Mouse (Mus musculus) CD8-positive naive resting alpha-beta T cell, adult 2 months (primary cell): Measurements from ENCODE around the gene Cysltr2.

ENCODE experiments used
- DNase-seq, 2 experiments: peaks; one replicate each; pipeline ENCODE4 v3.0.0; 2022; ENCODE audit warnings: low read depth in 2 of 2, low spot score in 2 of 2

The Cysltr2 gene

DNA sequence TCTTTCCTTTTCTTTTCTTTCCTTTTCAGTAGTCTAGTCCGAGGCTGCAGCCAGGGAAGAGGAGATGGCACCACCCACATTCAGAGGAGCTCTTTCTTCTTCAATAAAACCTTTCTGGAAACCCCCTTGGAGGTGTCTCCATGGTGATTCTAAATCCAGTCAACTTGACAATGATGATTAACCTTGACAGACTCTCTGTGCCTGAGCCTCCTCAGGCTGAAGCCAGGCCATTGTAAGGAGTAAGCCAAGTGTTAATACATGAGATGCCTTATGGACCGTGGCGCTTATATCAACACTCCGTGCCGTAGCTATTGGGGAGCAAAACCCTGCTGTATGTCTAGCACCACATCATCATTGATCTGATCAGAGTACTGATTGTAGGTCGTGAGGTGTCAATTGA is 50.8 kb downstream of the Cysltr2 start:
- no peak for DNase-seq

DNA sequence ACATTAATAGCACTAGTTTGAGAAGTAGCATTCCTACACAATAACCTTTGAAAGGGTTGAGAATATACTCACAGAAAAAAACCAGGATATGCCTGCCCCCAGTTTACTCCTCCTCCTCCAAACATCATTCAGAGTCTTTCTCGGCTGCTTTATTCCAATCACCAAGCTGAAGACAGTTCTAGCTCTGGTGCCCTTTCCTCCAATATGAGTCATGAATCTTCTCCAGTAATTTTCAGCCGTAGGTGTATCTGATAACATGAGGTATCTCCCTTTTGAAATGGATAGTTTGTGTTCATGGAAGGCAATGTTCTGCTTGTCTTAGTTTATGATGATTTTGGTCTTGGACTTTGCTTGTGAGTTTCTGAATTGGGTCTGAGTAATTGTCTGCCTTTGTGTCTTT is 62.9 kb downstream of the Cysltr2 start:
- no peak for DNase-seq

DNA sequence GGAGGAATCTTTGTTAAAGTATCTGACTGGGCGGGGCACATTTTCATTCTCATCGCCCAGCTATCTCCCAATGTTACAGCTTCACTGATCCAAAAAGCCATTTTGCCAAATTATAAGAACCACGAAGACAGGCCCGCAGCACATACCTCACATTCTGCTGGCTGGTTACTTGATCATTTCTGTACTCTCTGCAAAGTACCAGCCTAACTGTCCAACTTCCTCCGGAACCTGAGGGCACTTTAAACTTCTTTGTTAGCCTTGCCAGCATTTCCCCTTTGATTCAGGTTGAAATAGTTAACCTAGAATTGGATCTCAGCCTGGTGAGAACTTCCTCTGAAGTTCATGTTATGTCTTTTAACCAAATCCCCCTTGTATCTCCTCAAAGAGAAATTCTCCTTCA is 63.8 kb downstream of the Cysltr2 start:
- DNase-seq: no peak

DNA sequence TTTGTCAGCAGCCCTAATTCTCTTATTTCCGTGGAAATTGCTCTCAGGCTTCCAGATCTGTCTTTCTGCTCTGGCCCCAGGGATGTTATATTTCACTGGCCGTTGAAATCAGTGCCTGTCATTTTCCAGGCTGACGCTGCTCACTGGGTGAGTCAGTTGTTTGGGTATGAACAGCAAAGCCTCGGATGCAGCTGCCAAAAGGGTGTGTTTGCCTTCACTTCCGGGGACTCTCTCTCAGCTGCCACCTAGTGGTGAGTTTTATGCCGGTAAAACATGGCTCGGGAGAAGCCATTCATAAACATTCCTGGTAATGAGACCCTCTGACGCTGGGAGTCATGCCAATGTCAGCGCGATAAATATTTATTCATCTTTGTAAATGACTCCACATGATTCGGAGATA is 65.5 kb downstream of the Cysltr2 start:
- DNase-seq: peak; percentile 53 to 69

DNA sequence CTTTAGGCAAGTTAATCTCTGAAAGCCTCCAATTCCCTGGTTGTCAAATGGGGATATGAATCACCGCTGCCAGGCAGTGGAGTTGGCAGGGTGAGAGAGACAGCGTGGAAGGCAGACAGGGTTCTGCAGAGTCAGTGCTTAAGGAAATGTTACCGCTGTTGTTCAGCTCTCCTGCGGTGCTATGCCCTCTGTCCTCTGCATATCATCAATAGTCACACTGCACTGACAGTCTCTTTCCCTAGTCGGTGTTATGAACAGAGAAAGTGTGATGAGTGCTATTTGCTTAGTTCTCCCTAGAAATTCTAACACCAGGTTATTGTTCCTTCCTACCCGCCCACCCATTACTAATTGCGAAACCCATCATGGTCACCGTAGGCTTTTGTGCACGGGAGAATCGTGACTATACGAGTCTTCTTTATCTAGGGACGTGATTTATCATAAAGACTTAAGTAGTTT is 65.9 kb downstream of the Cysltr2 start:
- DNase-seq: no peak

DNA sequence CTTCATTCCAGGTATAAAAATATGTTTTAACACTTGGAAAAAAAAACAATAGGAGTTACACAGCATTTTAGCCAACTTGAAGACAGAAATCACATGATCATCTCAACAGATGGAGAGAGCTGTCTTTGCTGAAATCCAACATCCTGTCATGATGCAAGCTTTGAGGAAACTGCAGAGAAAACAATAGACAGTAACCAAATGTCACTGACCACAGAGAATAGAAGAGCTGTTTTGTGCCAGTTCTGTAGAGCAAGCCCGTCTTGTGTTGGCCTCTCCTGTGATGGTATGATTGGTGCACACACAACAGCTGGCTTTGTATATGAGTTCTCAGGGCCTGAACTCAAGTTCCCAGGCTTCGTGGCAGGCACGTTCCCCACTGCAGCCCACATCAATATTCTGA is 68.2 kb downstream of the Cysltr2 start:
- DNase-seq: no peak

DNA sequence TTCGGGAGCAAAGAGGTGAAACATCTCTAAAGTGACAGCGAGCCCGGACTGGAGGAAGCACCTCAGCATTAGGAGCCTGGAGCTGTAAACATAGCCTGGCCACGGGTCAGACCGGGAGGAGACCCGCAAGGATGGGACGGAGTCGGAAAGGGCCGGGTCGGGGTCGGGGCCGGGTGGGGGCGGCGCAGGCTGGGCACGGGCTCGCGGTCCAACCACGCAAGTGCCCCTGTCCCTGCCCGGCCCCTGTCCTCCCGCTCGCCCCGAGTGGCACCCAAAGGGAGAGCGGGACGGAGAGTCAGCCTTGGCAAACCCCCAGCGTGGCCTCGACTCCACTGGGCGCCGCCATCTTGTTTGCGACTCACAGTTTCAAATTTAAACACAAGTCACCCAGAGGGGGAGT is 68.8 kb downstream of the Cysltr2 start:
- DNase-seq: no peak

DNA sequence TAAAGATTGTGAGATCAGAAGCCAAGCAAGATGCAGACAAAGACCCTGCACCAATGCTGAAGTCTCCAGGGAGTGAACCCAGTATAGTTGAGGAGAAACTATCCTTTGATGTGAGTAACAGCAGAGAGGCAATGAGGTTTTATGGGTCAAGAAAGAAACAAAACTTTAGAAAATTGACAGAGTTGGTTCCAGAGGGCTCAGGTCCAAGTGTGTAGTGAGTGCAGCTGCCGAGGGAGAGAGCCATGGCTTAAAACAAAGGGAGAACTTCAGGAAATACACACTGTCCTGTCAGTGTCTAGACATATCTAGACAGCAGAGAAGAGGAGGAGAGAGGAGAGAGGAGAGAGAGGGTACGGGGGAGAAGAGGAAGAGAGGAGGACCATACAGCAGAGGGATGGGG is 72.8 kb downstream of the Cysltr2 start:
- no peak for DNase-seq
